Mouse (Mus musculus) heart, adult 2 months (tissue): ENCODE results near the gene Picalm. TPM values are rescaled to one million over a fixed set of nuclear protein-coding genes. Genes with fewer than 3 reads are reported as not detected.

Experiments used
- DNase-seq, 2 experiments: peaks; one replicate each; pipeline ENCODE4 v3.0.0; 2021
- H3K27ac ChIP-seq: fragments of 200-600 bp; 2 replicates; pipeline ENCODE4 v1.8.1; 2022
- H3K27me3 ChIP-seq: fragments of 200-500 bp; 2 replicates; pipeline ENCODE4 v1.6.1; 2012; ENCODE audit warnings: mild to moderate bottlenecking, low read length, inconsistent platforms, mixed read lengths; ENCODE audit not compliant: control insufficient read depth, insufficient read depth
- H3K36me3 ChIP-seq: fragments of 200-500 bp; 2 replicates; pipeline ENCODE4 v1.6.1; 2012; ENCODE audit warnings: low read length, inconsistent platforms; ENCODE audit not compliant: control insufficient read depth, insufficient read depth
- H3K4me1 ChIP-seq: fragments of 200-500 bp; 2 replicates; pipeline ENCODE4 v1.6.1; 2011; ENCODE audit warnings: low read length; ENCODE audit not compliant: control insufficient read depth, insufficient read depth
- H3K4me3 ChIP-seq: fragments of 200-600 bp; 2 replicates; pipeline ENCODE4 v1.8.1; 2022
- H3K79me2 ChIP-seq: fragments of 200-500 bp; replicated peaks from 2 replicates; pipeline ENCODE4 v1.6.1; 2012; ENCODE audit warnings: mild to moderate bottlenecking, inconsistent platforms, low read length, moderate library complexity, mixed read lengths; ENCODE audit not compliant: control insufficient read depth, insufficient read depth
- H3K9ac ChIP-seq: fragments of 200-500 bp; 2 replicates; pipeline ENCODE4 v1.6.1; 2012; ENCODE audit warnings: low read depth, mild to moderate bottlenecking, control low read depth, inconsistent platforms, low read length, mixed read lengths
- CTCF ChIP-seq: fragments of 200-600 bp; IDR thresholded peaks from 2 replicates; pipeline ENCODE4 v1.8.1; 2022; ENCODE audit warnings: antibody characterized with exemption, mild to moderate bottlenecking, moderate library complexity
- EP300 ChIP-seq: fragments of 200-500 bp; IDR thresholded peaks from 2 replicates; pipeline ENCODE4 v1.6.1; 2011; ENCODE audit warnings: low read depth, low read length, control low read depth; ENCODE audit not compliant: insufficient read depth
- POLR2A ChIP-seq: fragments of 200-500 bp; IDR thresholded peaks from 2 replicates; pipeline ENCODE4 v1.6.1; 2011; ENCODE audit warnings: mild to moderate bottlenecking, low read depth, low read length, control low read depth; ENCODE audit not compliant: insufficient read depth
- WGBS: fragments of 180-500 bp; shearing (Covaris S2); methylation state at CpG from one replicate; pipeline ENCODE4 v1.1.7; 2018; 5-methylcytosine and 5-hydroxymethylcytosine counted together
- intact Hi-C: fragments of 180-260 bp; cut with DNase I; formaldehyde crosslinking; loops from one replicate; pipeline ENCODE4 v1.15.1; 2025
- polyA plus RNA-seq: library from polyadenylated mRNA; depleted of rRNA; stranded (reverse); fragments of >200 nt; gene quantifications from 2 replicates; pipeline ENCODE4 v1.2.3, GENCODE M21; 2012; rRNA removed
- total RNA-seq, 2 experiments: library from RNA; stranded (reverse); gene quantifications; 2 replicates each; pipeline ENCODE4 v1.2.3; 2021

Picalm gene
- total and polyA plus RNA-seq, 3 experiments = 60.1 to 128 (median 99.4) TPM

DNA sequence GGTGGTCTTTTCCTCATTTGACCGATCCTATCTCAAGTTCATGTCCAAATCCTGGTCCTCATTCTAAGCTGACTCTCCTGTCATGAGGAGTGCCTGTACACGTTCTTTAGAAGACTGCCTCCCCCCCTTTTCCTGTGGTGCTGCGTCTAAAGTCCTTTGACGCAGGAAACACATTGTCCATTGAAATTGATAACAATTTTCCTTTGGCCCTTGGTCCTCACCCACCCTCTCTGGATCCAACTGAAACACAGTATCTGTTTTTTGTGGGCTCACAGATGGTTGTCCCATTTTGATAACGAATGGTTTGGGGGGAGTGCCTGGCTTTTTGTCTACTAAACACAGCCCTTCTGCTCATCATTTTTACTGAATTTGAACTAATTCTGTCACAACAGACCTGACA is 113.6 kb downstream of the Picalm start:
- Histone ChIP-seq H3K36me3 (no peaks in the 10 kb centered on the region), H3K27ac (no peak overlapping the region), H3K79me2 (no peaks in the 10 kb centered on the region), H3K4me3 (no peak overlapping the region), H3K27me3 (no peaks in the 10 kb centered on the region), H3K4me1 (no peaks in the 10 kb centered on the region), H3K9ac (no peak overlapping the region)
- intact Hi-C loops = no loop called here
- WGBS = 42% methylated on average over 5 of the region's 5 CpGs
- no peak for TF ChIP-seq EP300
- no peak for TF ChIP-seq POLR2A
- TF ChIP-seq CTCF = no peak
- DNase-seq = no peak

DNA sequence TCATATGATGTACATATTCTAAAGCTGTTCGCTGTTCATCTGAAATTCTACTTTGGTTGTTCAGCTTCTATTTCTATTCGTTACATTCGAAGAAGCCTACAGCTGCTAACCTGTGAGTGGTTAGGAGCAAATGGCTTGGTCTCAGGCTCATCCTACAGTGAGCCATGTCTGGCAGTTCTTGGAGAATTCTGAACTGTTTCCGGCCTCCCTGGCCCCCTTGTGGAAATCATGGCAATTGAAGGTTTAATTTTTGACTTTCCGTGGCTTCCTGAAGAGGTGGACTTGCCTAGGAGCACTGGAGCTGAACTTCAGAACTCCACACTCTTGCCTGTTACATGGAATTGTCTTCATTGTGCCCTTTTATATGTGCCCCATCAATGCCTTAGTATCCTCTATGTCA is 122.9 kb downstream of the Picalm start:
- Histone ChIP-seq H3K27ac (no peak overlapping the region), H3K9ac (no peak overlapping the region), H3K79me2 (no peaks in the 10 kb centered on the region), H3K36me3 (no peaks in the 10 kb centered on the region), H3K4me3 (no peak overlapping the region), H3K27me3 (no peaks in the 10 kb centered on the region), H3K4me1 (no peaks in the 10 kb centered on the region)
- WGBS = 64% methylated on average over 5 of the region's 5 CpGs
- TF ChIP-seq CTCF = peak; percentile 53
- TF ChIP-seq EP300 = no peak
- no peak for TF ChIP-seq POLR2A
- intact Hi-C loops = no loop called here
- no peak for DNase-seq

DNA sequence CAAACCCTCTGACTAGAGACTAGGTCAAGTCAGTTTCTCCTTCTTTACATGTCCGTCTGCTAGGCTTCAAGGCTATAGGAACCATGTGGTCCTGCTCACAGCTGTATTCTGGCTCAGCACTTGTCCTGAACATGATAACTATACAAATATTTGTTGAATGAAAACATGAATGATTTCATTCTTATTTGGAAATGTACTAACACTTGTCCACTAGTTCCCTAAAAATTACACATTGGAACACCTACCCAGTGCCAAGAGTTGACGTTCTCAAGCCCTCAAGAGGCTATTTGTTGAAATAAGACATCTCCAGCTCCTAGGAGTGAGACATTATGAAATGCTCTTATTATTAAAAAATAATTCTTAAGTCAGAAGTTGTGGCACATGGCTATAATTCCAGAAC is 128.7 kb downstream of the Picalm start:
- Histone ChIP-seq H3K36me3 (no peaks in the 10 kb centered on the region), H3K4me3 (no peak overlapping the region), H3K9ac (no peak overlapping the region), H3K27ac (peak overlapping the region; percentile 28), H3K79me2 (no peaks in the 10 kb centered on the region), H3K27me3 (no peaks in the 10 kb centered on the region), H3K4me1 (no peaks in the 10 kb centered on the region; the same call in 1 of the 2 replicates)
- DNase-seq = peak in 1 of 2 experiments; percentile 10
- intact Hi-C loops = no loop called here
- TF ChIP-seq CTCF = no peak
- no peak for TF ChIP-seq POLR2A
- no peak for TF ChIP-seq EP300
- 80% methylated on average over 2 of the region's 2 CpGs for WGBS

DNA sequence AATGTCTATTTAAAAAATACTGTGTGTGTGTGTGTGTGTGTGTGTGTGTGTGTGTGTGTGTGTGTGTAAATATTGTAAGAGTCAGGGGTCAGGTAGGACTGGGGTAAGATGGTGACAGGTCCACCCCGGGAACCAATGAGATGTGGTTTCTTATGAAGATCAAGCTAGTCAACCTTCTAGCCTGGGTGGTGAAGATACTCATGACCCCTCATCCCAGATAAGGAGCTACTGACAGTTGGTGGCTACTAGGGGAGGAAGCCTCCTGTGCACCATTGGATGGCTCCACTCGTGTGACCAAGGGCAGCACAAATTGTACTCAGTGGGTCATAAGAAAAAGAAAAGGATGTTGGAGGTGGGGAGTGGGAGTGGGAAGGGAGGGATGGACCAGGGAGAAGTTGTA is 129.9 kb downstream of the Picalm start:
- Histone ChIP-seq H3K79me2 (no peaks in the 10 kb centered on the region), H3K4me1 (no peaks in the 10 kb centered on the region; the same call in 1 of the 2 replicates), H3K9ac (no peak overlapping the region), H3K27me3 (no peaks in the 10 kb centered on the region), H3K36me3 (no peaks in the 10 kb centered on the region), H3K4me3 (no peak overlapping the region), H3K27ac (no peak overlapping the region)
- intact Hi-C loops = loop anchor here (10.0 kb wide), 1 partner anchor 755 kb away; no protein-coding TSS in a partner anchor
- WGBS = 85% methylated on average over 2 of the region's 2 CpGs
- DNase-seq = no peak
- TF ChIP-seq POLR2A = no peak
- TF ChIP-seq EP300 = no peak
- TF ChIP-seq CTCF = no peak

DNA sequence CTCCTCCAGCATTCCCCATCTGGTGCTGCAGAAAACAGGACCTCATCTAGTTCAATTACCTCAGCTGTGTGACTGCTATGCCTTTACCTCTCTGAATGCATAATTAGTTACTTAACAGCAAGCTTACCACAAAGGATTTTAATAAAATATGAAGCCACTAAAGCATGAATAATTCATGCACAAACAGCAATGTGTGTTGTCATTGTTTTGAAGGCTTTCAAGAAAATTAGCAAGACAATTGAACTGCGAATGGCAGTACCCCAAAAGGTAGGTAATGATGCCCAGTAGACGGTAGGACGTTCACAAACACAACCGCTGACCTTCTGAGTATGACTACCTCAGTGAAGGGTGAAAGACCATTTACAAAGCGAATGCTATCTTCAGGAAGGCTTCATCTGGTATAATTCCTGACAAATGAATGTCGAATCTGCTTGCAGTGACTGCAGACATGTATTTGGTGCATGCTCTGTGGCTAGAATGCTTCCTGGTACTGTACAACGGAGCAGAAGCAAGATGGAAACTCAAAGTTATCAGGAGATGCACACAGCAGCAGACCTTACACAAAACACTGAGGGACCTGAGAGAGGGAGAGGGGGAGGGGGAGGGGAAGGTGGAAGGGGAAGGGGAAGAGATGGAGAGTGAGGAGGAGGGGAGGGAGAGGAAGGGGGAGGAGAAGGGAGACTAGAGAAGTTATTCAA is 132.0 kb downstream of the Picalm start:
- H3K4me1 ChIP-seq = peaks cover 3% of the 10 kb centered on the region; the same call in 1 of the 2 replicates
- no peak overlapping the region for H3K4me3 ChIP-seq
- H3K9ac ChIP-seq = no peak overlapping the region
- intact Hi-C loops = loop anchor here (10.0 kb wide), 1 partner anchor 757 kb away; no protein-coding TSS in a partner anchor
- no peak for DNase-seq
- H3K79me2 ChIP-seq = no peaks in the 10 kb centered on the region
- no peak overlapping the region for H3K27ac ChIP-seq
- no peaks in the 10 kb centered on the region for H3K36me3 ChIP-seq
- no peaks in the 10 kb centered on the region for H3K27me3 ChIP-seq
- WGBS = 38% methylated on average over 7 of the region's 7 CpGs
- TF ChIP-seq POLR2A = no peak

Other genes starting within 250 kb of the Picalm start
- not detected for gene Ccdc81, start 226.6 kb upstream of the Picalm start, total RNA-seq
- 0.23 TPM in 1 of 2 replicates, not detected in the other for gene Ccdc81, start 226.6 kb upstream of the Picalm start, polyA plus RNA-seq
- gene Hikeshi, start 189.0 kb upstream of the Picalm start, total RNA-seq = 10 to 100 TPM; 78.1 to 79.3 TPM
- 61.9 and 90.3 TPM in 2 replicates for gene Hikeshi, start 189.0 kb upstream of the Picalm start, polyA plus RNA-seq
- gene Eed, start 149.2 kb upstream of the Picalm start, total RNA-seq = 10 to 100 TPM; 24.7 to 27.3 TPM
- 12.0 and 16.8 TPM in 2 replicates for gene Eed, start 149.2 kb upstream of the Picalm start, polyA plus RNA-seq
- gene Ccdc83, start 135.6 kb downstream of the Picalm start, total RNA-seq = not detected
- gene Ccdc83, start 135.6 kb downstream of the Picalm start, polyA plus RNA-seq = 0.10 and 0.26 TPM in 2 replicates
- gene Sytl2, start 172.0 kb downstream of the Picalm start, total RNA-seq = 1 to 10 TPM; 2.1 to 3.8 TPM
- 3.3 and 4.1 TPM in 2 replicates for gene Sytl2, start 172.0 kb downstream of the Picalm start, polyA plus RNA-seq